Mouse (Mus musculus): Measurements from ENCODE around the gene Arg2. TPM values are rescaled to one million over a fixed set of nuclear protein-coding genes. Genes with fewer than 3 reads are reported as not detected.
A peak's percentile ranks its signal among the peaks of the same experiment; 100 is the strongest.
"Not testable (repeated sequence)": the region's sequence is repeated elsewhere in the genome, so short reads cannot be mapped to it uniquely, and the experiment has no call there.

Arg2 gene
- total RNA-seq, 2 experiments from 2014 or later = 2.2 to 2.3 TPM

- peak within 1 kb of the TSS; percentile 75 for H3K4me3 ChIP-seq
- peak; percentile 90 for DNase-seq (ENCODE audit: extremely low spot score in 1 of 2, low spot score in 2 of 2)
- intact Hi-C loops (cut with DNase I) = loop anchor here (2.0 kb wide), 1 partner anchor 19 kb away; no protein-coding TSS in a partner anchor
- TF ChIP-seq CTCF (IDR thresholded peaks at IDR 0.05) = peak; percentile 65
- H3K27ac ChIP-seq = peak within 1 kb of the TSS; percentile 100
These were observed 41.7 kb downstream of the Arg2 start, which contains the start of gene Vti1b for GRCm38 (mm10) chr12:79172019-79172941. Gene Vti1b (minus strand): TSS chr12:79172667.

DNA sequence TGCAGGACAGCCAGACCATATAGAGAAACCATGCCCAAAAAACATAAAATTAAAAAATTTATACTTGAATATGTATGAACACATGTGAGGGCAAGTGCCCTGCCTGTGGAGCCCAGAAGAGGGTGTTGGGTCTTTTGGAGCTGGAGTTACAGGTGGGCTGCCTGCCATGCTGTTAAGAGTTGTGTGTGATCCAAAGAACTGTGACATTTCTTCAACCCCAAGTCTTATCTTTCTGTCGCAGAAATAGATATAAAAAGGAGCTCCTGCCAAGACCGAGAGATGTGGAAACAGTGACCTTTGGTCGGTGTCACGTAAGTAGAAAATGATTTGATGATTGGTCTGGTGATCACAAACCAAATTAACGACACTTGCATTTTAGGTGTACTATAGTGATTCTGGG is 43.1 kb downstream of the Arg2 start:
- no peak overlapping the region for H3K4me3 ChIP-seq
- TF ChIP-seq CTCF (IDR thresholded peaks at IDR 0.05) = no peak; the same call in 1 of the 2 replicates
- intact Hi-C loops (cut with DNase I) = loop anchor here (2.0 kb wide), 1 partner anchor 17 kb away; no protein-coding TSS in a partner anchor
- H3K27ac ChIP-seq = no peak overlapping the region
- no peak for DNase-seq (ENCODE audit: extremely low spot score in 1 of 2, low spot score in 2 of 2)

GRCm38 (mm10) chr12:79175998-79176397 is 45.4 kb downstream of the Arg2 start:
- H3K4me3 ChIP-seq = no peak overlapping the region
- intact Hi-C loops (cut with DNase I) = no loop called here

GRCm38 (mm10) chr12:79185160-79185559 is 54.6 kb downstream of the Arg2 start:
- H3K4me3 ChIP-seq; H3K27ac ChIP-seq; DNase-seq (ENCODE audit: extremely low spot score in 1 of 2, low spot score in 2 of 2); intact Hi-C loops (cut with DNase I): not testable (repeated sequence)

More at GRCm38 (mm10) chr12:79175998-79176397, 45.4 kb downstream of the Arg2 start:
- H3K27ac ChIP-seq = no peak overlapping the region
- no peak for DNase-seq (ENCODE audit: extremely low spot score in 1 of 2, low spot score in 2 of 2)
- no peak for TF ChIP-seq CTCF (IDR thresholded peaks at IDR 0.05)

- intact Hi-C loops (cut with DNase I) = loop anchor here (2.0 kb wide), 1 partner anchor 18 kb away; the partner anchor contains the start of gene Vti1b
- TF ChIP-seq CTCF (IDR thresholded peaks at IDR 0.05) = peak; percentile 15
- DNase-seq (ENCODE audit: extremely low spot score in 1 of 2, low spot score in 2 of 2) = peak; percentile 46 to 63
- H3K4me3 ChIP-seq = peak overlapping the region; percentile 62
- peak overlapping the region; percentile 7; the same call in 1 of the 2 replicates for H3K27ac ChIP-seq
These were observed 60.5 kb downstream of the Arg2 start for GRCm38 (mm10) chr12:79190931-79191673.

- Histone ChIP-seq H3K4me3 (peak overlapping the region; percentile 62), H3K27ac (peak overlapping the region; percentile 7; the same call in 1 of the 2 replicates)
- peak; percentile 68 to 73 for DNase-seq (ENCODE audit: extremely low spot score in 1 of 2, low spot score in 2 of 2)
- TF ChIP-seq CTCF (IDR thresholded peaks at IDR 0.05) = peak; percentile 70
- intact Hi-C loops (cut with DNase I) = loop anchor here (2.0 kb wide), 1 partner anchor 19 kb away; the partner anchor contains the start of gene Vti1b
These were observed 61.1 kb downstream of the Arg2 start for GRCm38 (mm10) chr12:79191701-79192100.

DNA sequence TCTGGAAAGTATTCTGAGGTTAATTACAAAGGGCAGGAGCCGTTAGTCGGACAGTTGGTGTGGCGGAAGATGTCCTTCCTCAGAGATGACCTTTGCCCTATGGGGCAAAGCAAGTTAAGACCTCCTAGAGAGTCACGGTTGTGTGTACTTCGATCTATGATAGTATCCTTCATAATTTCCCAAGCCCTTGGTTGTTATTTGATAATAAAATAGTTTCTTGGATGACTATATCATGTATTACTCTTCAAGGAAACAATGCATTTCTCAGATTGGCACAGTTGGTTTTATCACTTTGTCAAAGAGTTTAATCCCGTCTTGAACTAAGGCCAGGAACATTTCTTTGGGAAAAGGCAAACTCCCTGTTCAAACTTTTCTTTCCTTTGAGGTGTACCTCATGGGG is 61.6 kb downstream of the Arg2 start, which contains the start of gene Rdh11:
TSS of gene Rdh11 (minus strand) at position 101 of the 400 bp plus-strand sequence.
- H3K4me3 ChIP-seq = peak within 1 kb of the TSS; percentile 62
- DNase-seq (ENCODE audit: extremely low spot score in 1 of 2, low spot score in 2 of 2) = no peak
- TF ChIP-seq CTCF (IDR thresholded peaks at IDR 0.05) = no peak
- intact Hi-C loops (cut with DNase I) = no loop called here
- peak within 1 kb of the TSS; percentile 7; the same call in 1 of the 2 replicates for H3K27ac ChIP-seq

DNA sequence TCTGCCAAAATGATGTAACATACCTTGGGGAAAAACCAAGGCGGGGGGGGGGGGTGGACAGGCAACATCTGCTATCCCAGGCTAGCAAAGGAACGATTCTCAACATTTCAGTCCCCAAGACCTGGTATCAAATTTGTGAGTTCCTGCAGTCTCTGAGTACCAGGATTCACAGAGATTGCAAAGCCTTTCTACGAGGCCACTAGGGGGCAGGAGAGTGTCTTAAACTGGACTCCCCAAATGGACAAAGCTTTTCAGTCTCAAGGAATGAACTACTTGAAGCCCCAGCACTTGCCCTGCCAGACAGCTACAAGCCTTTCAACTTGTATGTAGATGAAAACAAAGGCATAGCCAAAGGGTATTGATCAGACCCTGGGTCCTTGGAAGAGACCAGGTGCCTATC is 62.9 kb downstream of the Arg2 start:
- no peak overlapping the region for H3K4me3 ChIP-seq
- TF ChIP-seq CTCF (IDR thresholded peaks at IDR 0.05) = peak; percentile 80
- H3K27ac ChIP-seq = no peak overlapping the region
- intact Hi-C loops (cut with DNase I) = loop anchor here (1.0 kb wide), 1 partner anchor 68 kb away; no protein-coding TSS in a partner anchor
- DNase-seq (ENCODE audit: extremely low spot score in 1 of 2, low spot score in 2 of 2) = peak; percentile 67 to 69

- no peak for TF ChIP-seq CTCF (IDR thresholded peaks at IDR 0.05)
- H3K27ac ChIP-seq = no peak overlapping the region
- no peak overlapping the region for H3K4me3 ChIP-seq
- DNase-seq (ENCODE audit: extremely low spot score in 1 of 2, low spot score in 2 of 2) = no peak
- intact Hi-C loops (cut with DNase I) = no loop called here
These were observed 66.5 kb downstream of the Arg2 start for GRCm38 (mm10) chr12:79197105-79197504.

DNA sequence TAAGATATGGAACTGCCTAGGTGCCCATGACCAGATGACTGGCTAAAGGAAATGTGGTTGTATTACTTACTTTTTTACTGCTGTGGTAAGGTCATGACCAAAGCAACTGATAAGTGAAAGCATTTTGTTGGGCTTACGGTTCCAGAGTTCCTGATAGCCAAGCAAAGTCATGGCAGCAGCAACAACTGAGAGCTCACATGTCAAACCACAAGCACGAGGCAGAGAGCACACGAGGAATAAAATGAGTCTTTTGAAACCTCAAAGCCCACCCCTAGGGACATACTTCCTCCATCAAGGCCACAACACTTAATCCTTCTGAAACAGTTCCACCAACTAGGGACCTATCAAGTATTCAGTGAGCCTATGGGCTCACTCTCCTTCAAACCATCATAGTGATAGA is 71.3 kb downstream of the Arg2 start:
- Histone ChIP-seq H3K4me3 (no peak overlapping the region), H3K27ac (no peak overlapping the region)
- no peak for TF ChIP-seq CTCF (IDR thresholded peaks at IDR 0.05)
- intact Hi-C loops (cut with DNase I) = no loop called here
- DNase-seq (ENCODE audit: extremely low spot score in 1 of 2, low spot score in 2 of 2) = no peak

Other genes with a start within 250 kb of the Arg2 start
- gene Plek2, start 223.8 kb upstream of the Arg2 start, total RNA-seq (2021) = under 1 TPM in 1 of 2 experiments, not detected in 1; 0.36 TPM
- gene Tmem229b, start 123.2 kb upstream of the Arg2 start, total RNA-seq (2021) = 10 to 100 TPM; 24.7 to 33.1 TPM
- 10 to 100 TPM in 1 of 2 experiments, 1 to 10 TPM in 1; 9.1 to 12.1 TPM for gene Plekhh1, start 101.6 kb upstream of the Arg2 start, total RNA-seq (2021)
- gene Pigh, start 41.1 kb upstream of the Arg2 start, total RNA-seq (2021) = 10 to 100 TPM in 1 of 2 experiments, 1 to 10 TPM in 1; 9.7 to 10.3 TPM
- 100 to 1,000 TPM; 247 to 256 TPM for gene Vti1b, start 41.9 kb downstream of the Arg2 start, total RNA-seq (2021)
- gene Rdh11, start 61.5 kb downstream of the Arg2 start, total RNA-seq (2021) = 10 to 100 TPM; 19.3 to 20.9 TPM
- gene Rdh12, start 78.1 kb downstream of the Arg2 start, total RNA-seq (2021) = 1 to 10 TPM; 1.8 to 2.1 TPM
- gene Zfyve26, start 165.5 kb downstream of the Arg2 start, total RNA-seq (2021) = 10 to 100 TPM; 29.0 to 31.5 TPM
- under 1 TPM in 1 of 2 experiments, not detected in 1; 0.36 TPM for gene Rad51b, start 166.5 kb downstream of the Arg2 start, total RNA-seq (2021)

Measured in left cerebral cortex, adult 2 months (tissue).